Mouse (Mus musculus) hindbrain, embryonic 15.5 days (tissue): ENCODE measurements at regions not wholly inside any gene's neighbourhood (a gene's known extent, or its start where the extent isn't known, plus 50 kb on each side); places are given as distances from the start of the nearest gene placed in this dataset.

Source experiments
- ATAC-seq: fragments of 200-750 bp; cut with Nextera tagmentation; 2 replicates; pipeline ENCODE4 v1.8.0; 2017; ENCODE audit warnings: low read depth, moderate number of reproducible peaks, moderate TSS enrichment; ENCODE audit not compliant: low FRiP score
- H3K27ac ChIP-seq: fragments of 300-500 bp; sonication (generic); replicated peaks from 2 replicates; pipeline ENCODE4 v1.5.1; 2015; ENCODE audit warnings: mild to moderate bottlenecking, inconsistent platforms
- H3K27me3 ChIP-seq: fragments of 300-500 bp; sonication (generic); 2 replicates; pipeline ENCODE4 v1.6.1; 2015; ENCODE audit warnings: control low read depth, inconsistent platforms
- H3K36me3 ChIP-seq: fragments of 300-500 bp; sonication (generic); 2 replicates; pipeline ENCODE4 v1.6.1; 2015; ENCODE audit warnings: control low read depth, inconsistent platforms
- H3K4me1 ChIP-seq: fragments of 300-500 bp; sonication (generic); replicated peaks from 2 replicates; pipeline ENCODE4 v1.6.1; 2015; ENCODE audit warnings: control low read depth, inconsistent platforms
- H3K4me2 ChIP-seq: fragments of 300-500 bp; sonication (generic); 2 replicates; pipeline ENCODE4 v1.6.1; 2015; ENCODE audit warnings: moderate library complexity, mild to moderate bottlenecking, inconsistent platforms
- H3K4me3 ChIP-seq: fragments of 300-500 bp; sonication (generic); 2 replicates; pipeline ENCODE4 v1.5.1; 2015; ENCODE audit warnings: mild to moderate bottlenecking, inconsistent platforms
- H3K9ac ChIP-seq: fragments of 300-500 bp; sonication (generic); 2 replicates; pipeline ENCODE4 v1.6.1; 2015; ENCODE audit warnings: inconsistent platforms
- H3K9me3 ChIP-seq: fragments of 300-500 bp; sonication (generic); 2 replicates; pipeline ENCODE4 v1.6.1; 2016; ENCODE audit warnings: control low read depth, inconsistent platforms
- WGBS: fragments of 180-500 bp; shearing (Covaris S2); methylation state at CpG from one replicate; pipeline ENCODE4 v1.1.7; 2015; 5-methylcytosine and 5-hydroxymethylcytosine counted together

- H3K4me2 ChIP-seq, result no peak overlapping the region
- 47% methylated on average over 4 of the region's 4 CpGs for WGBS
- H3K36me3 ChIP-seq, result no peaks in the 10 kb centered on the region
- no peak overlapping the region for H3K9ac ChIP-seq
- peaks cover 8% of the 10 kb centered on the region for H3K4me1 ChIP-seq
- no peaks in the 10 kb centered on the region for H3K27me3 ChIP-seq
- ATAC-seq, result no peak
- no peaks in the 10 kb centered on the region for H3K9me3 ChIP-seq
- no peak overlapping the region for H3K27ac ChIP-seq
- no peak overlapping the region for H3K4me3 ChIP-seq
These were observed 119.6 kb upstream of the Slc22a12 start for GRCm38 (mm10) chr19:6662346-6662939.

- Histone ChIP-seq H3K4me2 (no peak overlapping the region), H3K27me3 (no peaks in the 10 kb centered on the region), H3K36me3 (no peaks in the 10 kb centered on the region), H3K4me1 (peaks cover 8% of the 10 kb centered on the region), H3K9ac (no peak overlapping the region), H3K27ac (no peak overlapping the region), H3K9me3 (no peaks in the 10 kb centered on the region), H3K4me3 (no peak overlapping the region)
- WGBS, result 61% methylated on average over 2 of the region's 2 CpGs
- ATAC-seq, result no peak
These were observed 118.7 kb upstream of the Slc22a12 start for GRCm38 (mm10) chr19:6661508-6661871.

GRCm38 (mm10) chr19:6660723-6661507, 118.1 kb upstream of the Slc22a12 start:
- H3K4me1 ChIP-seq, result peaks cover 8% of the 10 kb centered on the region
- H3K27me3 ChIP-seq, result no peaks in the 10 kb centered on the region
- H3K36me3 ChIP-seq, result no peaks in the 10 kb centered on the region
- 37% methylated on average over 8 of the region's 8 CpGs for WGBS
- H3K9ac ChIP-seq, result no peak overlapping the region
- H3K4me2 ChIP-seq, result no peak overlapping the region
- ATAC-seq, result no peak
- no peaks in the 10 kb centered on the region for H3K9me3 ChIP-seq
- H3K4me3 ChIP-seq, result no peak overlapping the region
- no peak overlapping the region for H3K27ac ChIP-seq

GRCm38 (mm10) chr19:6660157-6660556, 117.3 kb upstream of the Slc22a12 start:
- ATAC-seq, result no peak
- no peak overlapping the region for H3K4me2 ChIP-seq
- H3K9me3 ChIP-seq, result no peaks in the 10 kb centered on the region
- no peaks in the 10 kb centered on the region for H3K27me3 ChIP-seq
- 94% methylated on average over 8 of the region's 8 CpGs for WGBS
- H3K9ac ChIP-seq, result no peak overlapping the region
- H3K36me3 ChIP-seq, result no peaks in the 10 kb centered on the region
- H3K27ac ChIP-seq, result no peak overlapping the region
- peaks cover 8% of the 10 kb centered on the region for H3K4me1 ChIP-seq
- H3K4me3 ChIP-seq, result no peak overlapping the region

GRCm38 (mm10) chr19:6654550-6654949, 111.7 kb upstream of the Slc22a12 start:
- 90% methylated on average over 5 of the region's 5 CpGs for WGBS
- Histone ChIP-seq H3K4me1 (0 out of 2 replicates have a peak, but pooled peaks cover 6% of the 10 kb centered on the region), H3K36me3 (no peaks in the 10 kb centered on the region), H3K9me3 (no peaks in the 10 kb centered on the region), H3K4me2 (no peak overlapping the region), H3K9ac (no peak overlapping the region), H3K27me3 (no peaks in the 10 kb centered on the region), H3K27ac (no peak overlapping the region), H3K4me3 (no peak overlapping the region)
- ATAC-seq, result no peak

- Histone ChIP-seq H3K27ac (no peak overlapping the region), H3K9ac (no peak overlapping the region), H3K9me3 (no peaks in the 10 kb centered on the region), H3K36me3 (no peaks in the 10 kb centered on the region), H3K4me1 (0 out of 2 replicates have a peak, but pooled peaks cover 6% of the 10 kb centered on the region), H3K4me3 (no peak overlapping the region), H3K4me2 (no peak overlapping the region), H3K27me3 (no peaks in the 10 kb centered on the region)
- WGBS, result 78% methylated on average over 4 of the region's 4 CpGs
- ATAC-seq, result no peak
These were observed 109.9 kb upstream of the Slc22a12 start for GRCm38 (mm10) chr19:6652775-6653174.

- ATAC-seq, result no peak
- H3K36me3 ChIP-seq, result no peaks in the 10 kb centered on the region
- H3K4me1 ChIP-seq, result 0 out of 2 replicates have a peak, but pooled peaks cover 6% of the 10 kb centered on the region
- H3K4me3 ChIP-seq, result no peak overlapping the region
- H3K27ac ChIP-seq, result no peak overlapping the region
- H3K4me2 ChIP-seq, result no peak overlapping the region
- no peaks in the 10 kb centered on the region for H3K9me3 ChIP-seq
- H3K27me3 ChIP-seq, result no peaks in the 10 kb centered on the region
- H3K9ac ChIP-seq, result no peak overlapping the region
- WGBS, result 49% methylated on average over 5 of the region's 5 CpGs
These were observed 108.4 kb upstream of the Slc22a12 start for GRCm38 (mm10) chr19:6651192-6651591.

GRCm38 (mm10) chr19:6649885-6650284, 107.1 kb upstream of the Slc22a12 start:
- WGBS, result 79% methylated on average over 4 of the region's 4 CpGs
- Histone ChIP-seq H3K36me3 (no peaks in the 10 kb centered on the region), H3K27ac (no peak overlapping the region), H3K27me3 (no peaks in the 10 kb centered on the region), H3K4me3 (no peak overlapping the region), H3K4me1 (0 out of 2 replicates have a peak, but pooled peaks cover 6% of the 10 kb centered on the region), H3K4me2 (no peak overlapping the region), H3K9me3 (no peaks in the 10 kb centered on the region), H3K9ac (no peak overlapping the region)
- no peak for ATAC-seq

- 0 out of 2 replicates have a peak, but pooled peaks cover 6% of the 10 kb centered on the region for H3K4me1 ChIP-seq
- H3K27ac ChIP-seq, result no peak overlapping the region
- H3K9ac ChIP-seq, result no peak overlapping the region
- no peak overlapping the region for H3K4me3 ChIP-seq
- no peak for ATAC-seq
- 86% methylated on average over 4 of the region's 4 CpGs for WGBS
- no peaks in the 10 kb centered on the region for H3K9me3 ChIP-seq
- H3K36me3 ChIP-seq, result no peaks in the 10 kb centered on the region
- no peak overlapping the region for H3K4me2 ChIP-seq
- H3K27me3 ChIP-seq, result no peaks in the 10 kb centered on the region
These were observed 104.9 kb upstream of the Slc22a12 start for GRCm38 (mm10) chr19:6647686-6648085.

- H3K9ac ChIP-seq, result no peak overlapping the region
- WGBS, result 91% methylated on average over 3 of the region's 3 CpGs
- H3K4me2 ChIP-seq, result no peak overlapping the region
- no peaks in the 10 kb centered on the region for H3K27me3 ChIP-seq
- 0 out of 2 replicates have a peak, but pooled peaks cover 6% of the 10 kb centered on the region for H3K4me1 ChIP-seq
- H3K36me3 ChIP-seq, result no peaks in the 10 kb centered on the region
- H3K9me3 ChIP-seq, result no peaks in the 10 kb centered on the region
- no peak for ATAC-seq
- H3K27ac ChIP-seq, result no peak overlapping the region
- H3K4me3 ChIP-seq, result no peak overlapping the region
These were observed 104.4 kb upstream of the Slc22a12 start for GRCm38 (mm10) chr19:6647216-6647615.

GRCm38 (mm10) chr19:6645912-6646311, 103.1 kb upstream of the Slc22a12 start:
- Histone ChIP-seq H3K9me3 (no peaks in the 10 kb centered on the region), H3K36me3 (no peaks in the 10 kb centered on the region), H3K27me3 (no peaks in the 10 kb centered on the region), H3K9ac (no peak overlapping the region), H3K4me1 (0 out of 2 replicates have a peak, but pooled peaks cover 3% of the 10 kb centered on the region), H3K4me2 (no peak overlapping the region), H3K27ac (no peak overlapping the region), H3K4me3 (no peak overlapping the region)
- ATAC-seq, result no peak
- 89% methylated on average over 6 of the region's 6 CpGs for WGBS

GRCm38 (mm10) chr19:6644871-6645270, 102.0 kb upstream of the Slc22a12 start:
- no peaks in the 10 kb centered on the region for H3K9me3 ChIP-seq
- H3K27me3 ChIP-seq, result no peaks in the 10 kb centered on the region
- H3K36me3 ChIP-seq, result no peaks in the 10 kb centered on the region
- no peak overlapping the region for H3K9ac ChIP-seq
- 82% methylated on average over 6 of the region's 6 CpGs for WGBS
- H3K4me1 ChIP-seq, result no peaks in the 10 kb centered on the region
- no peak for ATAC-seq
- no peak overlapping the region for H3K27ac ChIP-seq
- H3K4me2 ChIP-seq, result no peak overlapping the region
- no peak overlapping the region for H3K4me3 ChIP-seq
